Mouse (Mus musculus) hindbrain, postnatal 0 days (tissue): ENCODE results near the gene Tekt3. TPM values are rescaled to one million over a fixed set of nuclear protein-coding genes. Genes with fewer than 3 reads are reported as not detected.

ENCODE experiments used
- ATAC-seq: fragments of 200-750 bp; cut with Nextera tagmentation; 2 replicates; pipeline ENCODE4 v1.8.0; 2017; ENCODE audit warnings: mild to moderate bottlenecking, moderate TSS enrichment, moderate library complexity
- DNase-seq: peaks from one replicate; pipeline ENCODE4 v3.0.0-alpha.2; 2015; ENCODE audit warnings: low spot score
- H3K27ac ChIP-seq: fragments of 300-500 bp; sonication (generic); 2 replicates; pipeline ENCODE4 v1.5.1; 2014; ENCODE audit warnings: mild to moderate bottlenecking
- H3K27me3 ChIP-seq: fragments of 300-500 bp; sonication (generic); 2 replicates; pipeline ENCODE4 v1.6.1; 2014; ENCODE audit warnings: low read length, mixed read lengths; ENCODE audit not compliant: insufficient read depth
- H3K36me3 ChIP-seq: fragments of 300-500 bp; sonication (generic); 2 replicates; pipeline ENCODE4 v1.6.1; 2014; ENCODE audit warnings: low read length, mixed read lengths; ENCODE audit not compliant: insufficient read depth
- H3K4me1 ChIP-seq: fragments of 300-500 bp; sonication (generic); 2 replicates; pipeline ENCODE4 v1.6.1; 2014; ENCODE audit warnings: antibody characterized with exemption, low read length, mixed read lengths; ENCODE audit not compliant: insufficient read depth
- H3K4me2 ChIP-seq: fragments of 300-500 bp; sonication (generic); 2 replicates; pipeline ENCODE4 v1.6.1; 2014; ENCODE audit warnings: low read depth, mild to moderate bottlenecking, low read length, moderate library complexity, mixed read lengths
- H3K4me3 ChIP-seq: fragments of 300-500 bp; sonication (generic); 2 replicates; pipeline ENCODE4 v1.5.1; 2014; ENCODE audit warnings: low read length
- H3K9ac ChIP-seq: fragments of 300-500 bp; sonication (generic); replicated peaks from 2 replicates; pipeline ENCODE4 v1.6.1; 2014; ENCODE audit warnings: mild to moderate bottlenecking, low read length, moderate library complexity, mixed read lengths
- H3K9me3 ChIP-seq: fragments of 300-500 bp; sonication (generic); 2 replicates; pipeline ENCODE4 v1.6.1; 2016; ENCODE audit warnings: low read length, mixed read lengths
- CTCF ChIP-seq: IDR thresholded peaks from 2 replicates; pipeline ENCODE4 v1.5.1; 2016; ENCODE audit warnings: antibody characterized with exemption, control low read depth, low read depth
- WGBS: fragments of 180-500 bp; shearing (Covaris S2); extraction: QIAGEN DNeasy Blood & Tissue Kit; methylation state at CpG from one replicate; pipeline ENCODE4 v1.1.7; 2014; 5-methylcytosine and 5-hydroxymethylcytosine counted together
- polyA plus RNA-seq: library from polyadenylated mRNA; unstranded; fragments of >200 nt; fragmentation: Nextera tagmentation; extraction: Ambion mirVana; gene quantifications from 2 replicates; pipeline ENCODE4 v1.2.1, GENCODE M21; 2015
- total RNA-seq: library from RNA; depleted of rRNA; stranded (reverse); fragments of >200 nt; gene quantifications from 2 replicates; pipeline ENCODE4 v1.2.3, GENCODE M21; 2014

Tekt3 gene
- total and polyA plus RNA-seq, 2 experiments from 2014 or later = 0.21 TPM; not detected in 1

DNA sequence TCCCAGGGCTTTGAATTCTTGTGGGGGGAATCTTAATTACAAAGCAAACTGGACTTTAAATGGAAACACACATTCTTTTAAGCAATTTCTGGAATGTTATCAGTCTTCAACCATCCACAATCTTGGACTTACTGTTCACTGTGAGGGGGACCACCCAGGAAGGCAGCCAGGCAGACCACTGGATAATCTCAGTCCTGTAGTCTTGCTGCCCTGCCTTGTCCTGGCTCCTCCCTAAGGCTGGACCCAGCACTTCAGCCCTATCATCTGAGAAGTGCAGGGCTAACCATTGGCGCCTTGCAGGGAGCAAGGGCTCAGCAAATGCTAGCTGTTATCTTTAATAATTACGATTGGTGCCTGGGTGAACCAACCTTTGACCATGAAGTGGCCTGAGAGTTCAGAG lies 37.3 kb upstream of the Tekt3 start:
- H3K27ac ChIP-seq = no peak overlapping the region
- no peak overlapping the region for H3K4me3 ChIP-seq
- DNase-seq = no peak
- 90% methylated on average over 2 of the region's 2 CpGs for WGBS
- 0 out of 2 replicates have a peak, but pooled peaks cover 8% of the 10 kb centered on the region for H3K4me1 ChIP-seq
- TF ChIP-seq CTCF = no peak
- no peaks in the 10 kb centered on the region for H3K27me3 ChIP-seq
- no peaks in the 10 kb centered on the region for H3K36me3 ChIP-seq
- ATAC-seq = no peak
- no peak overlapping the region for H3K4me2 ChIP-seq
- H3K9ac ChIP-seq = no peak overlapping the region
- H3K9me3 ChIP-seq = no peaks in the 10 kb centered on the region

- H3K36me3 ChIP-seq = no peaks in the 10 kb centered on the region
- no peaks in the 10 kb centered on the region for H3K9me3 ChIP-seq
- ATAC-seq (no peak), DNase-seq (no peak)
- no peak overlapping the region for H3K9ac ChIP-seq
- TF ChIP-seq CTCF = no peak
- 0 out of 2 replicates have a peak, but pooled peaks cover 3% of the 10 kb centered on the region for H3K4me1 ChIP-seq
- H3K27me3 ChIP-seq = no peaks in the 10 kb centered on the region
- H3K27ac ChIP-seq = no peak overlapping the region
- H3K4me2 ChIP-seq = no peak overlapping the region
- no peak overlapping the region for H3K4me3 ChIP-seq
- WGBS = 89% methylated on average over 6 of the region's 6 CpGs
These were observed 36.0 kb upstream of the Tekt3 start for GRCm38 (mm10) chr11:63025476-63025875.

- WGBS = 75% methylated on average over 9 of the region's 9 CpGs
- Histone ChIP-seq H3K9me3 (no peaks in the 10 kb centered on the region), H3K27me3 (no peaks in the 10 kb centered on the region), H3K4me3 (no peak overlapping the region), H3K27ac (no peak overlapping the region), H3K4me1 (no peaks in the 10 kb centered on the region), H3K9ac (no peak overlapping the region), H3K36me3 (no peaks in the 10 kb centered on the region), H3K4me2 (no peak overlapping the region)
- no peak for TF ChIP-seq CTCF
- ATAC-seq (no peak), DNase-seq (peak; percentile 20)
These were observed 34.8 kb upstream of the Tekt3 start for GRCm38 (mm10) chr11:63026651-63027141.

DNA sequence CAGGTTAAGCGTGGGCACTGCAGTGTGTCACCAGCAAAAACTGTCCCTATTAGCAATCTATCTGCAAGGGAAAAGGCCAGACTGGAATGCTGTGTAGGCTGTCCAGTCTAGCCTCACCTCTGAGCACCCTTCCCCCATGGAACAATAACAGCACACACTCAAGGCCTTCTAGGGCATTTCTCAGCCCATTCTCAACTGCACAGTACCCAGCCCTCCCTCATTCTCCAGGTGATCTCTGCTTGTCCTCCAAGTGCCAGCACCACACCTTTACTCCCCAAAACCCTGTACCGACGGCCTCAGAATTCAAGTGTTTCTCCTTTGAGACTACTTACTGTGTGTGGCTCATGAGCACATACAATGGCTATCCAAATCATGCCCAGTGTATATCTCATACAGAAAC lies 33.3 kb upstream of the Tekt3 start:
- ATAC-seq (no peak), DNase-seq (no peak)
- Histone ChIP-seq H3K36me3 (no peaks in the 10 kb centered on the region), H3K27ac (no peak overlapping the region), H3K4me2 (no peak overlapping the region), H3K4me3 (no peak overlapping the region), H3K9me3 (0 out of 2 replicates have a peak, but pooled peaks cover 4% of the 10 kb centered on the region), H3K9ac (no peak overlapping the region), H3K4me1 (no peaks in the 10 kb centered on the region), H3K27me3 (no peaks in the 10 kb centered on the region)
- TF ChIP-seq CTCF = no peak
- WGBS = 90% methylated on average over 3 of the region's 3 CpGs

GRCm38 (mm10) chr11:63029148-63029714 lies 32.2 kb upstream of the Tekt3 start:
- no peak overlapping the region for H3K9ac ChIP-seq
- H3K4me2 ChIP-seq = no peak overlapping the region
- no peaks in the 10 kb centered on the region for H3K27me3 ChIP-seq
- H3K9me3 ChIP-seq = 0 out of 2 replicates have a peak, but pooled peaks cover 5% of the 10 kb centered on the region
- TF ChIP-seq CTCF = no peak
- no peak overlapping the region for H3K4me3 ChIP-seq
- no peaks in the 10 kb centered on the region for H3K36me3 ChIP-seq
- WGBS = 63% methylated on average over 4 of the region's 4 CpGs
- no peaks in the 10 kb centered on the region for H3K4me1 ChIP-seq
- DNase-seq (no peak), ATAC-seq (no peak)
- H3K27ac ChIP-seq = no peak overlapping the region

- 95% methylated on average over 6 of the region's 6 CpGs for WGBS
- Histone ChIP-seq H3K4me3 (no peak overlapping the region), H3K4me2 (no peak overlapping the region), H3K27me3 (no peaks in the 10 kb centered on the region), H3K9me3 (0 out of 2 replicates have a peak, but pooled peaks cover 5% of the 10 kb centered on the region), H3K4me1 (no peaks in the 10 kb centered on the region), H3K27ac (no peak overlapping the region), H3K36me3 (no peaks in the 10 kb centered on the region), H3K9ac (no peak overlapping the region)
- no peak for ATAC-seq
- no peak for TF ChIP-seq CTCF
- no peak for DNase-seq
These were observed 31.7 kb upstream of the Tekt3 start for GRCm38 (mm10) chr11:63029721-63030120.
